Comparison of ENCODE assay signal across 8 mouse cellular contexts in genomic region chr6:114922355-114923096, GRCm38 (mm10). TPM values are rescaled to one million over a fixed set of nuclear protein-coding genes. Genes with fewer than 3 reads are reported as not detected.
DNase-seq lines count a peak whose midpoint lies in the region; ATAC-seq and TF ChIP-seq lines count a peak whose summit lies in the region.
"Not testable (repeated sequence)": the region's sequence is repeated elsewhere in the genome, so short reads cannot be mapped to it uniquely, and the experiment has no call there.

No protein-coding gene starts in this region.

- 54% methylated on average over 7 of the region's 7 CpGs for WGBS in bone marrow, adult 2 months
- 73% methylated on average over 7 of the region's 7 CpGs for WGBS in embryonic facial prominence, embryonic 11.5 days
- 80% methylated on average over 7 of the region's 7 CpGs for WGBS in heart, postnatal 0 days
- 43% methylated on average over 7 of the region's 7 CpGs for WGBS in lung, embryonic 15.5 days

- not testable (repeated sequence) for H3K9me3 ChIP-seq in ES-Bruce4 (replicated peaks; ENCODE audit: control insufficient read depth, insufficient read depth, low read length, poor library complexity, severe bottlenecking); embryonic facial prominence, embryonic 11.5 days (replicated peaks; ENCODE audit: control insufficient read depth, low read length); heart, postnatal 0 days (replicated peaks; ENCODE audit: control insufficient read depth, low read length); lung, embryonic 15.5 days

- TF ChIP-seq CTCF in ES-Bruce4 (IDR thresholded peaks at IDR 0.05; ENCODE audit: low read depth, low read length): peak; percentile 31
- 0 out of 2 replicates have a peak, but pooled peaks have one; percentile 20 for TF ChIP-seq CTCF in bone marrow, adult 2 months (IDR thresholded peaks at IDR 0.05; ENCODE audit: control insufficient read depth, insufficient read depth, low read length)
- peak; percentile 45 for TF ChIP-seq CTCF in heart, postnatal 0 days (IDR thresholded peaks at IDR 0.05; ENCODE audit: low read depth)
- peak; percentile 71 for TF ChIP-seq CTCF in layer of hippocampus, adult 2 months (conservative IDR thresholded peaks at IDR 0.05)

- not testable (repeated sequence) for H3K36me3 ChIP-seq in ES-Bruce4 (ENCODE audit: control insufficient read depth, insufficient read depth, low read length, poor library complexity, severe bottlenecking); embryonic facial prominence, embryonic 11.5 days (replicated peaks; ENCODE audit: control insufficient read depth, insufficient read depth, low read depth, low read length); heart, postnatal 0 days (replicated peaks; ENCODE audit: control insufficient read depth, insufficient read depth, low read length); lung, embryonic 15.5 days

- H3K4me3 ChIP-seq in ES-Bruce4 (ENCODE audit: low read depth, low read length); bone marrow, adult 2 months (replicated peaks; ENCODE audit: control insufficient read depth, low read depth, low read length); embryonic facial prominence, embryonic 11.5 days (ENCODE audit: low read depth, low read length); heart, postnatal 0 days (ENCODE audit: low read depth, low read length); layer of hippocampus, adult 2 months; lung, embryonic 15.5 days: not testable (repeated sequence)

- DNase-seq in embryonic facial prominence, embryonic 11.5 days (ENCODE audit: low spot score): peak; percentile 54
- not testable (repeated sequence) for DNase-seq in heart, postnatal 0 days (ENCODE audit: low spot score); layer of hippocampus, adult 2 months (ENCODE audit: low spot score in 2 of 2)
- DNase-seq in retina, postnatal 1 day: peak; percentile 48
- DNase-seq in thymus, postnatal 25 days: peak; percentile 56

- H3K27me3 ChIP-seq in ES-Bruce4 (ENCODE audit: control insufficient read depth, insufficient read depth, low read length, poor library complexity, severe bottlenecking); embryonic facial prominence, embryonic 11.5 days (ENCODE audit: control insufficient read depth, insufficient read depth, low read length); heart, postnatal 0 days (ENCODE audit: control insufficient read depth, insufficient read depth, low read length); lung, embryonic 15.5 days: not testable (repeated sequence)

- not testable (repeated sequence) for TF ChIP-seq EP300 in ES-Bruce4 (IDR thresholded peaks at IDR 0.05; ENCODE audit: insufficient read depth, low read depth, low read length); heart, postnatal 0 days (IDR thresholded peaks at IDR 0.05; ENCODE audit: low read depth)

- not testable (repeated sequence) for H3K4me1 ChIP-seq in ES-Bruce4 (ENCODE audit: control insufficient read depth, insufficient read depth, low read length); embryonic facial prominence, embryonic 11.5 days (ENCODE audit: control insufficient read depth, insufficient read depth, low read length)
- H3K4me1 ChIP-seq in bone marrow, adult 2 months (ENCODE audit: control insufficient read depth, insufficient read depth, low read length): peaks cover 13% of the 10 kb centered on the region
- peaks cover 22% of the 10 kb centered on the region for H3K4me1 ChIP-seq in heart, postnatal 0 days (ENCODE audit: control insufficient read depth, insufficient read depth)
- peaks cover 25% of the 10 kb centered on the region for H3K4me1 ChIP-seq in lung, embryonic 15.5 days

- not testable (repeated sequence) for H3K27ac ChIP-seq in ES-Bruce4 (ENCODE audit: insufficient read depth, low read length); bone marrow, adult 2 months (ENCODE audit: control insufficient read depth, insufficient read depth, low read depth, low read length, poor library complexity); embryonic facial prominence, embryonic 11.5 days (replicated peaks; ENCODE audit: low read depth, low read length); heart, postnatal 0 days (ENCODE audit: low read depth); layer of hippocampus, adult 2 months
- 0 out of 2 replicates have a peak overlapping the region, but pooled peaks have one; percentile 22 for H3K27ac ChIP-seq in lung, embryonic 15.5 days

- ATAC-seq in embryonic facial prominence, embryonic 11.5 days (replicated peaks; ENCODE audit: insufficient number of reproducible peaks, low FRiP score, low TSS enrichment, low read depth); heart, postnatal 0 days (ENCODE audit: insufficient read depth, low read depth); lung, embryonic 15.5 days (ENCODE audit: borderline replicate concordance, extremely low read depth, low FRiP score, low TSS enrichment): not testable (repeated sequence)

- not testable (repeated sequence) for TF ChIP-seq POLR2A in ES-Bruce4 (IDR thresholded peaks at IDR 0.05; ENCODE audit: insufficient read depth, low read length); bone marrow, adult 2 months (IDR thresholded peaks at IDR 0.05; ENCODE audit: borderline replicate concordance, control insufficient read depth, low read depth, low read length)

- not testable (repeated sequence) for H3K4me2 ChIP-seq in embryonic facial prominence, embryonic 11.5 days (ENCODE audit: low read depth, low read length); heart, postnatal 0 days (ENCODE audit: low read depth, low read length); lung, embryonic 15.5 days

- H3K9ac ChIP-seq in ES-Bruce4 (ENCODE audit: low read depth, poor library complexity, severe bottlenecking); embryonic facial prominence, embryonic 11.5 days (replicated peaks; ENCODE audit: low read length); heart, postnatal 0 days (replicated peaks; ENCODE audit: low read depth, low read length); lung, embryonic 15.5 days: not testable (repeated sequence)

RNA-seq across cellular contexts. Expression of gene Vgll4, which starts 47.3 kb away (rescaled TPM):
- polyA plus RNA-seq in ES-Bruce4 (2011; ENCODE audit: insufficient read depth, insufficient read length, low read depth, missing spikeins): 37.3 and 39.2 TPM in 2 replicates
- 5.4 and 9.9 TPM in 2 replicates for polyA plus RNA-seq in bone marrow, adult 2 months (2011; ENCODE audit: insufficient read depth, insufficient read length, low replicate concordance, missing spikeins)
- 58.9 and 68.2 TPM in 2 replicates for polyA plus RNA-seq in embryonic facial prominence, embryonic 11.5 days (2014; fragmentation: Nextera tagmentation; extraction: Ambion mirVana)
- total RNA-seq in heart, postnatal 0 days (2014; rRNA removed; ENCODE audit: low replicate concordance): 50.9 and 52.2 TPM in 2 replicates
- 38.8 and 41.5 TPM in 2 replicates for polyA plus RNA-seq in heart, postnatal 0 days (2015; fragmentation: Nextera tagmentation; extraction: Ambion mirVana)
- total RNA-seq in layer of hippocampus, adult 2 months (2021): 10 to 100 TPM; 44.2 to 44.8 TPM
- 133 and 147 TPM in 2 replicates for polyA plus RNA-seq in lung, embryonic 15.5 days (2015; fragmentation: Nextera tagmentation; extraction: Ambion mirVana)

Comparison
In these comparisons a context has a peak if more than half of its experiments do, and no peak if none do; other contexts are left out.
1. CTCF ChIP-seq: peak in every context shown above with its lines; median percentile 71 in layer of hippocampus, adult 2 months; 45 in heart, postnatal 0 days; 31 in ES-Bruce4; 20 in bone marrow, adult 2 months.